Mouse (Mus musculus): ENCODE measurements around the gene Slc27a1.

DNA sequence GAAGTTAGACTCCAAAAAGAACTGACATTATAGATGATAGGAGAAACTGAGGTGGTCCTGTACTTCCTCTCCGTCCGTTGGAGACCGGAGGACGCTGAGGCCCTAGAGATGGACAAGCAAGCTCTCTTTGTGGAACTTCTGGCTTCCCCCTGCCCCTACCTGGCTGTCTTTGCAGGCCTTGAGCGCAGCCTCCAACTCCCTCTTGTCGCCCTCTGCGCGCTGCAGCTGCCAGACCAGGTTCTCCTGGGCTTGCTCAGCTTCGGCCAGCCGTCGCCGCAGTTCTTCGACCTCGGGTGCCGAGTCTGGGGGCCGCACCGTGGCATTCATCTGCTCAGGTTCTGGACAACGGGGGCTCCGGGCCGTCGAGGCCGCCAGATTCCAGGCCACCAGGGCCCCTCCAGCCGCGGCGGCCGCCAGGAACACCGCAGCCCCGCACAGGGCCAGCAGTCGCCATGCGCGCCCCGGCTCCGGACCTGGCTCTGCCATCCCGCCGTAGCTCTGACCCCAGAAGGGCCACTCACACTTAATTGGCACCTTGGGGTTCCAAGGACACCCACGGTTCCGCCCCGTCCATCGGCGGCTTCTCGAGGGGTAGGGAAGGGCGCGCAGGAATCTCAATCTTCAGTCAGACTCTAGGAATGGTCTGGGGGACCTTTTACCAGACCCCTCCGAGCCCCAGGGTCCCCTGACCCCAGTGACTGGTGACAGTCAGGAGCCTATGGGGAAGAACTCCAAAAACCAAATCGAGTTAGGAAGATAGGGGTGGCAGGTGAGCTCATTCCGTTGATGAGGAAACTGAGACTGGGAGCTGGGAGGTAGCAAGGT lies 43.2 kb upstream of the Slc27a1 start, which contains the start of gene Ccdc194:
- TF ChIP-seq CTCF (IDR thresholded peaks at IDR 0.05; ENCODE audit: low read depth, low read length) (no peak), POLR2A (IDR thresholded peaks at IDR 0.05; ENCODE audit: extremely low read depth, insufficient read depth, low read length) (no peak)

All from liver, adult 2 months (tissue).